Mouse (Mus musculus): ENCODE measurements around the gene Heatr5b.
A peak's percentile ranks its signal among the peaks of the same experiment; 100 is the strongest.

The Heatr5b gene

DNA sequence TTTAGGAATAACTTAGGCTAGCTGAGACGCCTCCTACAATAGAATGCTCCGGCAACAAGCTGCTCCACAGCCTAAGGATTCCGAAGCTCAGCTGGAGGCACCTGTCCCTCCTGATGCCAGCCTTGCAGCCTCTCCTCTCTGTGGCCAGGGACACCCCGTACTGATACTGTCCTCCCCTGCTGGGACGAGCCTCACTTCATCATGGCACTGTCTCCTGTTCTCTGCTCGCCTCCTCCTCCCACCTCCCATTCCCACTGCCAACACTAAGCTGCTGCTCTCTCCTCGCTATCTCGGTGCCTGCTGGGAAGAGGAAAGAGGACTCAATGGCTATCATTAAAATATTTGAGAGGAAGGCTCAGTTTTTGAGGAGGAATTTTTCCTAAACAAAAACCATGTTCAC, 67.6 kb downstream of the Heatr5b start:
- DNase-seq (ENCODE audit: low spot score): no peak

DNA sequence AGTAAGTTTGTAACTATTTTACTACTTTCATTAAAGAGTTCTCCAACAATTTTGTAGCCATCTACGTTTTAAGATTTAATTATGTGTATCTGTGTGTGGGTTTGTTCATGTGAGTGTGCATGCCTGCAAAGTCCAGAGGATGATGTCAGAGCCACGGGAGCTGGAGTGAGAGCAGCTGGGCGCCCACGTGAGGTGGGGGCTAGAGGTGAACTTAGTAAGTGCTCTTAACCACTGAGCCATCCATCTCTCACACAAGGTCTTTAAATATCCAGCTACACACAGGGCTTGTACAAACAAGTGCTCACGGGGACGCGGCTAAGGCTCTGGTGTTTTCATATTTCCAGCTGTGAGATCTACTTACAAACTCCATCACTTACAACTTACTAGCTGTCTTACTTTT, 69.1 kb downstream of the Heatr5b start:
- DNase-seq (ENCODE audit: low spot score): no peak

- DNase-seq (ENCODE audit: low spot score): no peak
Measured at GRCm38 (mm10) chr17:78763272-78763671, 71.9 kb downstream of the Heatr5b start.

GRCm38 (mm10) chr17:78752938-78753655, 82.1 kb downstream of the Heatr5b start:
- no peak for DNase-seq (ENCODE audit: low spot score)

DNA sequence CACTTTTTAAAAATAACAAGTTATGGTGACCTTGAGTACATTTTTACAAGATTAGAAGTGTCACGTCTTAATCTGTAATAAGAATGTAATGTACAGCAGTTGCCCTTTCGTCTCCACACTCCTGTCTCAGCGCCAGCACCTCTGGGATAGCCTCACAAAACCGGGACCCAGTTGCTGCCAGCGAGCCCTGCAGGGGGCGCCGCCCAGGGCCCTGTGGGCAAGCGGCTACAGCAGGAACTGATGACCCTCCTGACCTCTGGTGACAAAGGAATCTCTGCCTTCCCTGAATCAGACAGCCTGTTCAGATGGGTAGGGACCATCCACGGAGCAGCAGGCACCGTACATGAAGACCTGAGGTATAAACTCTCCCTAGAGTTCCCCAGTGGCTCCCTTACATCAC, 83.1 kb downstream of the Heatr5b start:
- no peak for DNase-seq (ENCODE audit: low spot score)

DNA sequence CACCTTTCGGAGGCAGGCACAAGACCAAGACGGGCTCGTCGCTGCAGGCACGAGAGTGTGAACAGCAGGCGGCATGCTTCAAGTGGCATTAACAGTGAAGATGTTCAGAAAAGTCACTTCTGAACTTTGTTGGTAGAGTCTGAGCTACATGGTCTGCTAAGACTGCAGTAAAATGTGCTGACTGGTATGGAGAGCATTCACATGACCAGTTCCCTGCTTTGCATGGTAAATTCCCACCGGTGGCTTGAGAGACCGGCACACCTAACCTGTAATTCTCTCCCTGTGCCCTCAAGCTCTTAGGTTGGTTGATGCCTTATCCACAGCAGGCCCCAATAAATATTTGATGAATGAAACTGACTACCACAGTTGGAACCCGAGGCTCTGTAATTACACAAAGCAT, 86.7 kb downstream of the Heatr5b start:
- DNase-seq (ENCODE audit: low spot score): no peak

- DNase-seq (ENCODE audit: low spot score): no peak
Measured at GRCm38 (mm10) chr17:78738416-78738815, 96.7 kb downstream of the Heatr5b start.

- no peak for DNase-seq (ENCODE audit: low spot score)
Measured at GRCm38 (mm10) chr17:78737771-78738170, 97.4 kb downstream of the Heatr5b start.

GRCm38 (mm10) chr17:78737096-78737495, 98.1 kb downstream of the Heatr5b start, which contains the start of gene Strn:
TSS of gene Strn (minus strand) at chr17:78737196.
- no peak for DNase-seq (ENCODE audit: low spot score)

- peak; percentile 99 for DNase-seq (ENCODE audit: low spot score)
Measured at GRCm38 (mm10) chr17:78736473-78736988, 98.6 kb downstream of the Heatr5b start.

DNA sequence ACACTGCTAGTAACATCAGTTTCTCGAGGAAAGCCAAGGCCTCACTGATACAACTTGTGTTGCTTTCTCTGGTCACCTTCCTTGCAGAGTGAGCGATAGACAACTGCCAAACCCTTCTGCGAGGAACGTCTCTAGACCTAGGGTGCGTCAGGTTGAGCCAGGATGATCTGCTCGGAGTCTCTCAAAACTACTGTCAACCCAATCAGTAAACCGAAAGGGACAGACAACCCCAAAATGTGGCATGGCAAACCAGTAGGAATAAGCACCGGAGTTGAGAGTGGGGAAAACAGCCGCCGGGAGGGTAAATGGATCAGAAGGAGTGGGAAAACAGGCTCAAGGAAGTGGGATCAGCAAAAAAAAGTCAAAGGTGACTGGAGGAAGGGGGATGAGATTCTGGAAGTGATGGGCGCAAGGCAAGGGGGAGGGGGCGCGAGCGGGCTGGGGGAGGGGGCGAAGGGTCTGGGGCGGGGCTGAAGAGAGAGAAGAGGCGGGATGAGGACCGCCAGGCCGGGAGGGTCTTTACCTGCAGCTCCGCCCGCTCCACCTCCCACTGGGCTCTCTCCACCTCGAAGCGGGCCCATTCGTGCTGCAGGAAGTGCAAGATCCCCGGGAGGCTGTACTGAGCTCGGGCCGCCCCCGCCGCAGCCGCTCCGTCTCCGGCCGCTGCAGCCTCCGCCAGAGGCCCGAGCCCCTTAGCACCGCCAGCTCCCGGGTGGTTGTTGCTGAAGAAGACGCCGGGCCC, 99.3 kb downstream of the Heatr5b start:
- peak; percentile 12 for DNase-seq (ENCODE audit: low spot score)

- no peak for DNase-seq (ENCODE audit: low spot score)
Measured at GRCm38 (mm10) chr17:78734806-78735205, 100.4 kb downstream of the Heatr5b start.

- no peak for DNase-seq (ENCODE audit: low spot score)
Measured at GRCm38 (mm10) chr17:78732056-78732455, 103.1 kb downstream of the Heatr5b start.

- DNase-seq (ENCODE audit: low spot score): peak; percentile 6
Measured at GRCm38 (mm10) chr17:78726746-78727449, 108.3 kb downstream of the Heatr5b start.

- DNase-seq (ENCODE audit: low spot score): no peak
Measured at GRCm38 (mm10) chr17:78724461-78725055, 110.6 kb downstream of the Heatr5b start.

DNA sequence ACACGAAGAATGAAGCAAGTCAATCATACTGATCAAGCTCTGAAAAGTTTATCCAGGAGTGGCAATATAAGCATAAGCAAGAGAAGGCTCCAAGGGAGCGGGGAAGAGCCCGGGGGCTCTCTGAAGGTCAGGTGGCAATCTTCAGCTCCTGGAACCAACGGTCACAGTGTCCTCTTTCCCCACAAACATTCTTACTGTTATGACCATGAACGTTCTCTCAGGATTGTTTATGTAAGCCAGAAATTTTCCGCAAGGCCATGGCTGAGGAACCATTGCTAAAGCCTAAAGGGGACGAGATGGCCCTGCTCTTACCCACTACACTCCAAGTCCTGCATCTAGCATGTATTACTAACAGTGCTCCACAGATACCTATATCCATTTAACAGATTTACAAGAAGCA, 113.5 kb downstream of the Heatr5b start:
- DNase-seq (ENCODE audit: low spot score): no peak

DNA sequence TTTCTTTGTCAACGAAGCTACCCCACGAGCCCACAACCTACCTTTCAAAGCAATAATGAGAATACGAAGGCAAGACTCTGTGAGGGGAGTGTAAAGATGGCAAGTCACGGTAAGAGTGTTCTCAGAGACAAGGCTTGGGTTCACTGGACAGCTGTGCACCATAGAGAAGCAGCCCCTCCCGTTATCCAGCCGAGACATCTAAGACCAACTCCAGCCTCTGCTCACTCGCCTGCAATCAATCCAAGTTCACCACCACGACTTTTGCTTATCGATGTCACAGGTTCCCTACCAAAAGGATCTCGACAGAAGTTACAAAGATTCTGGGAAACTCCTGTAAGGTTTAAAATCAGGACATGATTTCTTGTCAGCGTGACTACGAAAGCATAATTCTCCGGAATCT, 116.1 kb downstream of the Heatr5b start:
- no peak for DNase-seq (ENCODE audit: low spot score)

GRCm38 (mm10) chr17:78710258-78710657, 124.9 kb downstream of the Heatr5b start:
- no peak for DNase-seq (ENCODE audit: low spot score)

DNA sequence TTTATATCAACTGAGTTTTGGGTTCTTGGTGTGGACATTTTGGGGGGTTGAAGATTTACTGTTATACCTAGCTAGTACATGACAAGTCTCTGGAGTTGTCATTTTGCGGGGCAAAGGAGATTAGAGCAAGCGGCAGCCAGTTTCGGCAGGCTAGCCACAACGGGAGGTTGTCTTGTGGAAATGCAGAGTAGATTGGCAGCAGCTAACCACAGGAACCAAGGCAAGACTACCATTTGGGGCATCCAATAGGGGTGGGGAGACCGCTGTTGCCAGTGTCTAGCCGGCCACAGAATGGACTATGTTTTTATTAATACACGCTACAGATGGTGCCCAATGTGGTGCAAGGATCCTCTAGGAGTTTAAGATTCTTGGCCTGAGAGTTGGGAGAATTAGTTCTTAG, 126.7 kb downstream of the Heatr5b start:
- no peak for DNase-seq (ENCODE audit: low spot score)

DNA sequence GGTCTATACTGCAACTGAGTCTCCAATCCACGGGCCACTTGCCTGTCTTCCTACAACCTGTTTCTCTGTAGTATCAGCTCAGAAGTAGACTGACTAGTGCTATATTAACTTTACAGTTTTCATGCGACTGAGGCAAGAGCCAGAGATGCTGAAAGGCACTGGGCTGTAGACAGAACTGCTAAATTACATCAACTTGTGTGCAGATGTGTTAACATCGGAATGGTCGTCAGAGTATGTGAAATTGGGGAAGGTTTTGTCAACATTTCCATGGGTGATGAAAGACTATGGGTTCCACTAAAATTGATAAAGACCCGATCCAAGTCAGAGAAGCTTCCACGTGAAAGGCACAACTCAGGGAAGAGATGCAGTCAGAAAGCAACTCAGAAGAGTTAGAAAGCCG, 132.2 kb downstream of the Heatr5b start:
- DNase-seq (ENCODE audit: low spot score): no peak

All from urinary bladder, postnatal 25 days (tissue).